Comparison of ENCODE assay signal across 8 mouse cellular contexts in the genomic region with DNA sequence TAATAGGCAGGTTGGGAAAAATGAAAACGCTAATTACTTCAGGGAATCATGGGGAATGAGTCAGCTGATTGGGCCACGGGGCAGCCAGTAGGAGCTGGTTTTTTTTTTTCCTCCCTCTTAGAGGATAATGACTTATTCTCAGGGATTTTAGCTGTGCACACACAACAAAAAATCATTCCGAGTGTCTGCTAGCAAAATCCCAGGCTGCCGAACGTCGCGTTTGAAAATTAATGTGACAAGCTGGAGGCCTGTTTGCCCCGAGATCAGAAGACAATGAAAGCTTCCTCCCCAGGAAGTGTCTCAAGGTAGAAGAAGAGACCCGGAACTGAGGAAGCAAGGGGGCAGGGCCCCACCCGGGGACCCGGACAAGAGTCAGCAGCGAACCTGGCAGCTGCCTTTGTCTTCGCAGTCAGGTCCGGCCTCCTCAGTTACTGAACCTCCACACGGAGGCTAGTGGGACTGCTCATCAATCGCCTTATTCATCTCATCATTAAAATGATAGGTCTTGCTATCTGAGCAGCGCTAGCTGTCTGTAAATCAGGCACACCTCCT.
DNase-seq lines count a peak whose midpoint lies in the region; ATAC-seq and TF ChIP-seq lines count a peak whose summit lies in the region.

No protein-coding gene starts in this region.

- H3K9ac ChIP-seq in heart, embryonic 13.5 days = peak overlapping the region; percentile 61
- H3K9ac ChIP-seq in embryonic facial prominence, embryonic 14.5 days (ENCODE audit: low read depth, low read length) = peak overlapping the region; percentile 38
- H3K9ac ChIP-seq in intestine, postnatal 0 days (ENCODE audit: low read depth, low read length) = no peak overlapping the region
- H3K9ac ChIP-seq in lung, embryonic 16.5 days (ENCODE audit: low read length) = peak overlapping the region; percentile 34; the same call in 1 of the 2 replicates
- H3K9ac ChIP-seq in stomach, embryonic 14.5 days (replicated peaks; ENCODE audit: low read depth, low read length) = peak overlapping the region; percentile 22; the same call in 1 of the 2 replicates

- no peaks in the 10 kb centered on the region for H3K9me3 ChIP-seq in heart, embryonic 13.5 days
- no peaks in the 10 kb centered on the region for H3K9me3 ChIP-seq in embryonic facial prominence, embryonic 14.5 days (ENCODE audit: control insufficient read depth, low read length)
- no peaks in the 10 kb centered on the region for H3K9me3 ChIP-seq in intestine, postnatal 0 days (ENCODE audit: control insufficient read depth)
- no peaks in the 10 kb centered on the region for H3K9me3 ChIP-seq in lung, embryonic 16.5 days (ENCODE audit: control insufficient read depth, low read length)
- no peaks in the 10 kb centered on the region for H3K9me3 ChIP-seq in stomach, embryonic 14.5 days (ENCODE audit: control insufficient read depth, low read depth, low read length)

- H3K27me3 ChIP-seq in heart, embryonic 13.5 days (replicated peaks) = no peaks in the 10 kb centered on the region
- H3K27me3 ChIP-seq in embryonic facial prominence, embryonic 14.5 days (replicated peaks; ENCODE audit: control insufficient read depth, insufficient read depth, low read length) = no peaks in the 10 kb centered on the region
- no peaks in the 10 kb centered on the region for H3K27me3 ChIP-seq in intestine, postnatal 0 days (replicated peaks; ENCODE audit: control insufficient read depth, insufficient read depth, low read length)
- H3K27me3 ChIP-seq in lung, embryonic 16.5 days (ENCODE audit: control insufficient read depth, insufficient read depth, low read depth, low read length) = no peaks in the 10 kb centered on the region
- H3K27me3 ChIP-seq in stomach, embryonic 14.5 days (ENCODE audit: control insufficient read depth, insufficient read depth, low read length) = no peaks in the 10 kb centered on the region

- H3K4me2 ChIP-seq in heart, embryonic 13.5 days = peak overlapping the region; percentile 45
- peak overlapping the region; percentile 25 for H3K4me2 ChIP-seq in embryonic facial prominence, embryonic 14.5 days (ENCODE audit: low read depth, low read length)
- peak overlapping the region; percentile 55 for H3K4me2 ChIP-seq in intestine, postnatal 0 days (replicated peaks; ENCODE audit: low read depth)
- peak overlapping the region; percentile 47 for H3K4me2 ChIP-seq in lung, embryonic 16.5 days (ENCODE audit: low read depth, low read length)
- H3K4me2 ChIP-seq in stomach, embryonic 14.5 days (replicated peaks; ENCODE audit: low read depth, low read length) = peak overlapping the region; percentile 20

- H3K27ac ChIP-seq in heart, embryonic 13.5 days (replicated peaks) = peak overlapping the region; percentile 51
- H3K27ac ChIP-seq in embryonic facial prominence, embryonic 14.5 days (replicated peaks; ENCODE audit: low read depth, low read length) = no peak overlapping the region; the same call in 1 of the 2 replicates
- 0 out of 2 replicates have a peak overlapping the region, but pooled peaks have one; percentile 0 for H3K27ac ChIP-seq in intestine, postnatal 0 days (ENCODE audit: low read depth, low read length)
- H3K27ac ChIP-seq in lung, embryonic 16.5 days (ENCODE audit: low read length) = no peak overlapping the region
- H3K27ac ChIP-seq in stomach, embryonic 14.5 days (ENCODE audit: low read length) = peak overlapping the region; percentile 78

- ATAC-seq in heart, embryonic 13.5 days (ENCODE audit: extremely low read depth, insufficient number of reproducible peaks, low FRiP score, low TSS enrichment) = no peak
- ATAC-seq in embryonic facial prominence, embryonic 14.5 days (ENCODE audit: low read depth) = peak; percentile 35; the same call in 1 of the 2 replicates
- ATAC-seq in intestine, postnatal 0 days = peak; percentile 42
- peak; percentile 53; the same call in 1 of the 2 replicates for ATAC-seq in lung, embryonic 16.5 days (ENCODE audit: low read depth)
- 0 out of 2 replicates have a peak, but pooled peaks have one; percentile 26 for ATAC-seq in stomach, embryonic 14.5 days (ENCODE audit: insufficient number of reproducible peaks, insufficient read depth, low FRiP score, low read depth)
- no peak for ATAC-seq in megakaryocyte-erythroid progenitor cell, adult 5-6 weeks (replicated peaks; ENCODE audit: low FRiP score, low TSS enrichment, poor library complexity, severe bottlenecking)

- no peak for TF ChIP-seq CTCF in intestine, postnatal 0 days (IDR thresholded peaks at IDR 0.05; ENCODE audit: low read depth)

- whole genome bisulfite sequencing in heart, embryonic 13.5 days = 34% methylated on average over 17 of the region's 17 CpGs
- WGBS in embryonic facial prominence, embryonic 14.5 days = 24% methylated on average over 17 of the region's 17 CpGs
- WGBS in intestine, postnatal 0 days = 7% methylated on average over 17 of the region's 17 CpGs
- 16% methylated on average over 17 of the region's 17 CpGs for WGBS in lung, embryonic 16.5 days
- 11% methylated on average over 17 of the region's 17 CpGs for WGBS in stomach, embryonic 14.5 days

- no peaks in the 10 kb centered on the region for H3K36me3 ChIP-seq in heart, embryonic 13.5 days
- no peaks in the 10 kb centered on the region for H3K36me3 ChIP-seq in embryonic facial prominence, embryonic 14.5 days (ENCODE audit: control insufficient read depth, insufficient read depth, low read length)
- no peaks in the 10 kb centered on the region for H3K36me3 ChIP-seq in intestine, postnatal 0 days (ENCODE audit: control insufficient read depth, insufficient read depth)
- no peaks in the 10 kb centered on the region for H3K36me3 ChIP-seq in lung, embryonic 16.5 days (ENCODE audit: control insufficient read depth, insufficient read depth, low read length)
- H3K36me3 ChIP-seq in stomach, embryonic 14.5 days (ENCODE audit: control insufficient read depth, insufficient read depth, low read length) = no peaks in the 10 kb centered on the region

- DNase-seq in heart, adult 8-10 months (ENCODE audit: low spot score) = no peak
- peak; percentile 29 for DNase-seq in embryonic facial prominence, embryonic 14.5 days (ENCODE audit: low spot score)
- DNase-seq in gastrocnemius, postnatal 25 days = no peak

- peaks cover 37% of the 10 kb centered on the region for H3K4me1 ChIP-seq in heart, embryonic 13.5 days
- peaks cover 18% of the 10 kb centered on the region for H3K4me1 ChIP-seq in embryonic facial prominence, embryonic 14.5 days (ENCODE audit: control insufficient read depth, insufficient read depth, low read length)
- H3K4me1 ChIP-seq in intestine, postnatal 0 days (replicated peaks; ENCODE audit: control insufficient read depth, insufficient read depth, low read length) = peaks cover 12% of the 10 kb centered on the region
- peaks cover 12% of the 10 kb centered on the region; the same call in 1 of the 2 replicates for H3K4me1 ChIP-seq in lung, embryonic 16.5 days (replicated peaks; ENCODE audit: control insufficient read depth, insufficient read depth, low read length)
- H3K4me1 ChIP-seq in stomach, embryonic 14.5 days (ENCODE audit: control insufficient read depth, insufficient read depth, low read length) = peaks cover 20% of the 10 kb centered on the region

- peak overlapping the region; percentile 5; the same call in 1 of the 2 replicates for H3K4me3 ChIP-seq in heart, embryonic 13.5 days
- no peak overlapping the region for H3K4me3 ChIP-seq in embryonic facial prominence, embryonic 14.5 days (ENCODE audit: low read depth, low read length)
- H3K4me3 ChIP-seq in intestine, postnatal 0 days (ENCODE audit: low read depth, low read length) = 0 out of 2 replicates have a peak overlapping the region, but pooled peaks have one; percentile 0
- H3K4me3 ChIP-seq in lung, embryonic 16.5 days (ENCODE audit: low read length) = peak overlapping the region; percentile 8; the same call in 1 of the 2 replicates
- no peak overlapping the region for H3K4me3 ChIP-seq in stomach, embryonic 14.5 days (ENCODE audit: low read depth, low read length)

Comparison
In these comparisons a context has a peak if more than half of its experiments do, and no peak if none do; other contexts are left out.
1. ATAC-seq: peak in embryonic facial prominence, embryonic 14.5 days (single experiment), intestine, postnatal 0 days (single experiment), lung, embryonic 16.5 days (single experiment) and stomach, embryonic 14.5 days (single experiment); none in heart, embryonic 13.5 days (single experiment) and megakaryocyte-erythroid progenitor cell, adult 5-6 weeks (single experiment).
2. H3K27ac ChIP-seq: peak in heart, embryonic 13.5 days (single experiment), intestine, postnatal 0 days (single experiment) and stomach, embryonic 14.5 days (single experiment); none in embryonic facial prominence, embryonic 14.5 days (single experiment) and lung, embryonic 16.5 days (single experiment).
3. H3K4me3 ChIP-seq: peak in heart, embryonic 13.5 days (single experiment), intestine, postnatal 0 days (single experiment) and lung, embryonic 16.5 days (single experiment); none in embryonic facial prominence, embryonic 14.5 days (single experiment) and stomach, embryonic 14.5 days (single experiment).
4. Peak in every context shown above with its lines, with median percentiles within 50 percentile points of each other: H3K4me2 ChIP-seq.